8 mouse cellular contexts compared by ENCODE assay signal in genomic region chr1:153980886-153981285, GRCm38 (mm10).
DNase-seq lines count a peak whose midpoint lies in the region.

No protein-coding gene starts in this region.

- DNase-seq in adrenal gland, postnatal 14 days = peak; percentile 18
- no peak for DNase-seq in adrenal gland, postnatal 36 days
- DNase-seq in retina, postnatal 1 day = peak; percentile 17
- no peak for DNase-seq in retina, embryonic 14.5 days (ENCODE audit: low spot score)
- DNase-seq in left cerebral cortex, postnatal 14 days (ENCODE audit: low spot score in 2 of 2) = peak; percentile 35 to 44
- DNase-seq in right cerebral cortex, postnatal 4 days = peak; percentile 13
- DNase-seq in embryo, embryonic 9.5 days (ENCODE audit: extremely low spot score) = no peak
- DNase-seq in yolk sac, embryonic 10.5 days (ENCODE audit: low spot score) = no peak

- intact Hi-C loops in left cerebral cortex, postnatal 14 days (cut with DNase I) = no loop called here

Comparison
In these comparisons a context has a peak if more than half of its experiments do, and no peak if none do; other contexts are left out.
1. DNase-seq: peak in adrenal gland, postnatal 14 days (single experiment), retina, postnatal 1 day (single experiment), left cerebral cortex, postnatal 14 days (2 of 2) and right cerebral cortex, postnatal 4 days (single experiment); none in adrenal gland, postnatal 36 days (0 of 2), retina, embryonic 14.5 days (single experiment), embryo, embryonic 9.5 days (single experiment) and yolk sac, embryonic 10.5 days (single experiment).